Mouse (Mus musculus): ENCODE results near the gene A930009A15Rik. TPM values are rescaled to one million over a fixed set of nuclear protein-coding genes. Genes with fewer than 3 reads are reported as not detected.
A peak's percentile ranks its signal among the peaks of the same experiment; 100 is the strongest.

A930009A15Rik gene
- polyA plus RNA-seq (2016; fragmentation: Nextera tagmentation; extraction: Ambion mirVana) = 0.31 and 0.32 TPM in 2 replicates

GRCm38 (mm10) chr10:115569712-115570491, at the start of gene A930009A15Rik:
Gene A930009A15Rik (plus strand): TSS chr10:115569986.
- H3K9ac ChIP-seq = no peak within 1 kb of the TSS
- no peak within 1 kb of the TSS for H3K27ac ChIP-seq
- H3K4me1 ChIP-seq = no peaks in the 10 kb centered on the region
- no peak within 1 kb of the TSS for H3K4me2 ChIP-seq (replicated peaks)
- no peaks in the 10 kb centered on the region for H3K36me3 ChIP-seq
- no peak for ATAC-seq (ENCODE audit: insufficient number of reproducible peaks, insufficient read depth, low FRiP score, low TSS enrichment)
- no peak within 1 kb of the TSS for H3K4me3 ChIP-seq
- WGBS = 82% methylated on average over 15 of the region's 15 CpGs
- no peaks in the 10 kb centered on the region for H3K27me3 ChIP-seq
- 0 out of 2 replicates have a peak, but pooled peaks cover 3% of the 10 kb centered on the region for H3K9me3 ChIP-seq

- peak; percentile 32; the same call in 1 of the 2 replicates for ATAC-seq (ENCODE audit: insufficient number of reproducible peaks, insufficient read depth, low FRiP score, low TSS enrichment)
- 34% methylated on average over 17 of the region's 17 CpGs for WGBS
Observed at GRCm38 (mm10) chr10:115520200-115521080, 49.3 kb upstream of the A930009A15Rik start.

GRCm38 (mm10) chr10:115521081-115521451, 48.7 kb upstream of the A930009A15Rik start:
- Histone ChIP-seq H3K4me3 (no peak overlapping the region), H3K27ac (peak overlapping the region; percentile 61), H3K4me1 (peaks cover 14% of the 10 kb centered on the region), H3K9ac (no peak overlapping the region), H3K27me3 (no peaks in the 10 kb centered on the region), H3K9me3 (no peaks in the 10 kb centered on the region), H3K36me3 (no peaks in the 10 kb centered on the region), H3K4me2 (replicated peaks) (0 out of 2 replicates have a peak overlapping the region, but pooled peaks have one; percentile 16)
- WGBS = 16% methylated on average over 4 of the region's 4 CpGs
- no peak for ATAC-seq (ENCODE audit: insufficient number of reproducible peaks, insufficient read depth, low FRiP score, low TSS enrichment)

More at GRCm38 (mm10) chr10:115520200-115521080, 49.3 kb upstream of the A930009A15Rik start:
- Histone ChIP-seq H3K4me2 (replicated peaks) (peak overlapping the region; percentile 16; the same call in 1 of the 2 replicates), H3K27ac (peak overlapping the region; percentile 61), H3K9ac (no peak overlapping the region), H3K9me3 (no peaks in the 10 kb centered on the region), H3K4me1 (peaks cover 14% of the 10 kb centered on the region), H3K4me3 (no peak overlapping the region), H3K27me3 (no peaks in the 10 kb centered on the region), H3K36me3 (no peaks in the 10 kb centered on the region)

GRCm38 (mm10) chr10:115528892-115529291, 40.9 kb upstream of the A930009A15Rik start:
- Histone ChIP-seq H3K9ac (no peak overlapping the region), H3K27me3 (0 out of 2 replicates have a peak, but pooled peaks cover 4% of the 10 kb centered on the region), H3K4me2 (replicated peaks) (no peak overlapping the region), H3K9me3 (no peaks in the 10 kb centered on the region), H3K4me1 (no peaks in the 10 kb centered on the region), H3K36me3 (no peaks in the 10 kb centered on the region), H3K27ac (no peak overlapping the region), H3K4me3 (no peak overlapping the region)
- WGBS = 52% methylated on average over 4 of the region's 4 CpGs
- ATAC-seq (ENCODE audit: insufficient number of reproducible peaks, insufficient read depth, low FRiP score, low TSS enrichment) = no peak

- Histone ChIP-seq H3K27me3 (0 out of 2 replicates have a peak, but pooled peaks cover 4% of the 10 kb centered on the region), H3K9me3 (no peaks in the 10 kb centered on the region), H3K4me3 (no peak overlapping the region), H3K9ac (no peak overlapping the region), H3K4me2 (replicated peaks) (no peak overlapping the region), H3K4me1 (no peaks in the 10 kb centered on the region), H3K36me3 (no peaks in the 10 kb centered on the region), H3K27ac (no peak overlapping the region)
- 83% methylated on average over 12 of the region's 12 CpGs for WGBS
- no peak for ATAC-seq (ENCODE audit: insufficient number of reproducible peaks, insufficient read depth, low FRiP score, low TSS enrichment)
Observed at GRCm38 (mm10) chr10:115529768-115530167, 40.0 kb upstream of the A930009A15Rik start.

- ATAC-seq (ENCODE audit: insufficient number of reproducible peaks, insufficient read depth, low FRiP score, low TSS enrichment) = no peak
- no peaks in the 10 kb centered on the region for H3K9me3 ChIP-seq
- 0 out of 2 replicates have a peak, but pooled peaks cover 4% of the 10 kb centered on the region for H3K27me3 ChIP-seq
- no peak overlapping the region for H3K4me3 ChIP-seq
- 66% methylated on average over 2 of the region's 2 CpGs for WGBS
- H3K4me2 ChIP-seq (replicated peaks) = no peak overlapping the region
- H3K4me1 ChIP-seq = no peaks in the 10 kb centered on the region
- no peaks in the 10 kb centered on the region for H3K36me3 ChIP-seq
- no peak overlapping the region for H3K27ac ChIP-seq
- H3K9ac ChIP-seq = no peak overlapping the region
Observed at GRCm38 (mm10) chr10:115530746-115531145, 39.0 kb upstream of the A930009A15Rik start.

- no peaks in the 10 kb centered on the region for H3K4me1 ChIP-seq
- no peaks in the 10 kb centered on the region for H3K9me3 ChIP-seq
- no peak overlapping the region for H3K4me3 ChIP-seq
- no peak for ATAC-seq (ENCODE audit: insufficient number of reproducible peaks, insufficient read depth, low FRiP score, low TSS enrichment)
- no peak overlapping the region for H3K4me2 ChIP-seq (replicated peaks)
- H3K9ac ChIP-seq = no peak overlapping the region
- H3K27ac ChIP-seq = no peak overlapping the region
- no peaks in the 10 kb centered on the region for H3K27me3 ChIP-seq
- 87% methylated on average over 6 of the region's 6 CpGs for WGBS
- H3K36me3 ChIP-seq = no peaks in the 10 kb centered on the region
Observed at GRCm38 (mm10) chr10:115542917-115543316, 26.9 kb upstream of the A930009A15Rik start.

GRCm38 (mm10) chr10:115550253-115550652, 19.5 kb upstream of the A930009A15Rik start:
- no peak overlapping the region for H3K9ac ChIP-seq
- ATAC-seq (ENCODE audit: insufficient number of reproducible peaks, insufficient read depth, low FRiP score, low TSS enrichment) = no peak
- H3K4me3 ChIP-seq = no peak overlapping the region
- no peak overlapping the region for H3K4me2 ChIP-seq (replicated peaks)
- 0 out of 2 replicates have a peak, but pooled peaks cover 5% of the 10 kb centered on the region for H3K4me1 ChIP-seq
- no peaks in the 10 kb centered on the region for H3K36me3 ChIP-seq
- no peak overlapping the region for H3K27ac ChIP-seq
- H3K27me3 ChIP-seq = no peaks in the 10 kb centered on the region
- WGBS = 66% methylated on average over 7 of the region's 7 CpGs
- H3K9me3 ChIP-seq = no peaks in the 10 kb centered on the region

- no peak overlapping the region for H3K4me3 ChIP-seq
- no peaks in the 10 kb centered on the region for H3K9me3 ChIP-seq
- no peak for ATAC-seq (ENCODE audit: insufficient number of reproducible peaks, insufficient read depth, low FRiP score, low TSS enrichment)
- no peaks in the 10 kb centered on the region for H3K27me3 ChIP-seq
- 0 out of 2 replicates have a peak, but pooled peaks cover 5% of the 10 kb centered on the region for H3K4me1 ChIP-seq
- H3K4me2 ChIP-seq (replicated peaks) = no peak overlapping the region
- H3K36me3 ChIP-seq = no peaks in the 10 kb centered on the region
- 73% methylated on average over 3 of the region's 3 CpGs for WGBS
- no peak overlapping the region for H3K27ac ChIP-seq
- no peak overlapping the region for H3K9ac ChIP-seq
Observed at GRCm38 (mm10) chr10:115551069-115551468, 18.7 kb upstream of the A930009A15Rik start.

- H3K27me3 ChIP-seq = no peaks in the 10 kb centered on the region
- no peak overlapping the region for H3K27ac ChIP-seq
- 48% methylated on average over 11 of the region's 11 CpGs for WGBS
- 0 out of 2 replicates have a peak overlapping the region, but pooled peaks have one; percentile 11 for H3K4me2 ChIP-seq (replicated peaks)
- H3K4me1 ChIP-seq = peaks cover 13% of the 10 kb centered on the region
- no peaks in the 10 kb centered on the region for H3K36me3 ChIP-seq
- H3K9me3 ChIP-seq = no peaks in the 10 kb centered on the region
- H3K9ac ChIP-seq = no peak overlapping the region
- ATAC-seq (ENCODE audit: insufficient number of reproducible peaks, insufficient read depth, low FRiP score, low TSS enrichment) = 0 out of 2 replicates have a peak, but pooled peaks have one; percentile 58
- no peak overlapping the region for H3K4me3 ChIP-seq
Observed at GRCm38 (mm10) chr10:115553352-115554113, 16.3 kb upstream of the A930009A15Rik start.

Measured in embryonic facial prominence, embryonic 12.5 days (tissue).